Mouse (Mus musculus): Measurements from ENCODE around the gene Dut. TPM values are rescaled to one million over a fixed set of nuclear protein-coding genes. Genes with fewer than 3 reads are reported as not detected.

Dut gene
- total and polyA plus RNA-seq, 3 experiments, result 146 to 331 (median 276) TPM

DNA sequence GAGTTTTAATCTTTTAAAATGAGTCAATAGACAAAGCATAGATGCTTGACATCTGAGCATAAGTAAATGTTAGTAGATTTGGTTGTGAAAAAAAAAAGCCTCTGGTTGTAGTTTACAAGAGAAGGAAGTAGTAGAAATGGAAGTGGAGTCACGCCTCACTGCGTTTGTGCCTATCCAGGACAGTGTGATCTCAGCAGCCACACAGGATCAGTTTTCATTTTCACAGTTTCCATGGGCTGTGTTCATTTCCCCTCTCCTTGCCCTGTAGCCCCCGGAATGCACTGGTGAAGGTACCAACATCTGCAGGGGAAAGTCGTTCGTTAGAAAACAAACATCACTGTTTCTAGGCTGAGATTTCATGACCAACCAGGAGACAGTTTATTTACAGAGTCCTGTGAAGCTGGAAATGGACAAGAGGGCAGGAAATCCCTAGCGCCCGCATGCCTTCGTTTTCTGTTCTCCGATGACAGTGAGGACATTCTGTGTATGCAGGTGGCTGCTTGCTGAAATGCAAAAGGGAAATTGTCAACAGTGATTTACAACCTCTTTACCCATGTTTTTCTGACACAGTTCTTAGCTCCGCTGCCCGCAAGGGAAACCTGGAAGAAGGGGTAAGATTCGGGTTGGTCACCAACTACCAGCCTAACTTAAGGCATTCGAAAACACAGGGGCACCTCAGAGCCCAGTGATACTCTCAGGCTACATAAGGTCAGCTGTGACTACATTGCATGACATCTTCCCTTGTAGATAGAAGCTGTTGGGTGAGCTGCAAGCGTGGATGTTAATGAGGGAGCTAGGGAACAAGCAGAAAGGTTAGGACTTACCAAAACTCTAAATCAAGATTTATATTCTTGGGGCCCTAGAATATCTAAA is 35.6 kb downstream of the Dut start:
- TF ChIP-seq MYC (IDR thresholded peaks at IDR 0.05; ENCODE audit: low read depth, low read length), result no peak
- TF ChIP-seq BHLHE40 (IDR thresholded peaks at IDR 0.05; ENCODE audit: borderline replicate concordance, low read depth, low read length), result no peak
- TF ChIP-seq MXI1 (IDR thresholded peaks at IDR 0.05; ENCODE audit: low read depth, low read length), result no peak
- no peak for TF ChIP-seq E2F4 (IDR thresholded peaks at IDR 0.05; ENCODE audit: borderline replicate concordance, low read depth, low read length)
- TF ChIP-seq ZC3H11A (IDR thresholded peaks at IDR 0.05; ENCODE audit: low read depth, low read length), result no peak
- no peak for TF ChIP-seq TAL1 (IDR thresholded peaks at IDR 0.05; ENCODE audit: low read length)
- TF ChIP-seq RAD21 (IDR thresholded peaks at IDR 0.05; ENCODE audit: low read depth, low read length), result no peak
- no peak for TF ChIP-seq USF2 (IDR thresholded peaks at IDR 0.05; ENCODE audit: borderline replicate concordance in 1 of 2, insufficient read depth in 1 of 2, low read depth in 1 of 2, low read length in 2 of 2)
- no peak for TF ChIP-seq MAX (IDR thresholded peaks at IDR 0.05; ENCODE audit: low read length)
- no peak for TF ChIP-seq SMC3 (IDR thresholded peaks at IDR 0.05; ENCODE audit: low read depth, low read length)
- H3K4me3 ChIP-seq (ENCODE audit: control insufficient read depth in 1 of 2, insufficient read depth in 1 of 2, low read depth in 2 of 2, low read length in 2 of 2), result no peak overlapping the region

DNA sequence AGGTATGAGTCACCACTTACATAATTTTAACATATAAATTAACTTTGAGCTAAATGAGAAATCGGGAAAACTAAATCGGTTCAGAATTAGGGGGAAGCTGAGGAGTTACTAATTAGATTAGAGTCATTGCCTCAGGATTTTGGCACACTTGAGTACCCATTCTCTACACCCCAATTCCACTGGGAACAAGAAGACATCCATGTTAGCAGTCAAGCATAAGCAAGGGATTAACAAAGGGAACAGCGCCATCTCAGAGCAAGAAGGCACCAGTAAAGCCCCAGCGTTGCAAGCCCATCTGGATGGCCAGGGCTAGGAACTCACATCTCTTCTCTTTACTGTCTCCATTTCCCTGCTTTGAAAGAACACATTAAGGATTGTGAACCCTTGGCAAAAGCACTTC is 38.8 kb downstream of the Dut start:
- no peaks in the 10 kb centered on the region for H3K36me3 ChIP-seq (ENCODE audit: control insufficient read depth in 1 of 2, insufficient read depth in 2 of 2, low read length in 2 of 2)
- no peak for DNase-seq (ENCODE audit: low read depth, low spot score)
- no peak overlapping the region for H3K9ac ChIP-seq (ENCODE audit: control insufficient read depth, low read depth, low read length, poor library complexity, severe bottlenecking)
- H3K9me3 ChIP-seq (replicated peaks; ENCODE audit: insufficient read depth, low read length), result no peaks in the 10 kb centered on the region
- H3K79me2 ChIP-seq (ENCODE audit: control insufficient read depth, insufficient read depth, low read length, poor library complexity), result no peaks in the 10 kb centered on the region
- H3K27me3 ChIP-seq (ENCODE audit: control insufficient read depth in 1 of 2, insufficient read depth in 2 of 2, low read length in 2 of 2), result peaks cover 0 to 4% of the 10 kb centered on the region in 2 experiments; a peak in 3 of 4 replicates
- TF ChIP-seq RCOR1 (IDR thresholded peaks at IDR 0.05; ENCODE audit: low read depth, low read length), result no peak
- TF ChIP-seq MAFK (IDR thresholded peaks at IDR 0.05; ENCODE audit: borderline replicate concordance, low read depth, low read length), result no peak
- no peak for TF ChIP-seq RAD21 (IDR thresholded peaks at IDR 0.05; ENCODE audit: low read depth, low read length)
- TF ChIP-seq EP300 (IDR thresholded peaks at IDR 0.05; ENCODE audit: low read depth in 1 of 2, low read length in 2 of 2), result no peak
- TF ChIP-seq MXI1 (IDR thresholded peaks at IDR 0.05; ENCODE audit: low read depth, low read length), result no peak
- TF ChIP-seq NELFE (IDR thresholded peaks at IDR 0.05; ENCODE audit: low read depth, low read length), result no peak
- TF ChIP-seq ZKSCAN1 (IDR thresholded peaks at IDR 0.05; ENCODE audit: low read depth, low read length), result no peak
- no peak for TF ChIP-seq POLR2AphosphoS5 (IDR thresholded peaks at IDR 0.05; ENCODE audit: borderline replicate concordance, low read depth, low read length)
- no peak for TF ChIP-seq ZNF384 (IDR thresholded peaks at IDR 0.05; ENCODE audit: low read depth, low read length)
- no peak for TF ChIP-seq CHD2 (IDR thresholded peaks at IDR 0.05; ENCODE audit: low read length)
- TF ChIP-seq MYB (IDR thresholded peaks at IDR 0.05; ENCODE audit: low read depth, low read length), result no peak
- TF ChIP-seq ZMIZ1 (IDR thresholded peaks at IDR 0.05; ENCODE audit: low read depth, low read length), result no peak
- no peak for TF ChIP-seq NRF1 (IDR thresholded peaks at IDR 0.05; ENCODE audit: insufficient read depth, low read depth, low read length, poor library complexity, severe bottlenecking)
- TF ChIP-seq TAL1 (IDR thresholded peaks at IDR 0.05; ENCODE audit: low read length), result no peak
- TF ChIP-seq GABPA (IDR thresholded peaks at IDR 0.05; ENCODE audit: low read depth, low read length), result no peak
- TF ChIP-seq BHLHE40 (IDR thresholded peaks at IDR 0.05; ENCODE audit: borderline replicate concordance, low read depth, low read length), result no peak
- no peak for TF ChIP-seq E2F4 (IDR thresholded peaks at IDR 0.05; ENCODE audit: borderline replicate concordance, low read depth, low read length)
- no peak overlapping the region for H3K27ac ChIP-seq (ENCODE audit: control insufficient read depth, low read depth, low read length)
- H3K4me1 ChIP-seq (ENCODE audit: control insufficient read depth in 1 of 2, insufficient read depth in 2 of 2, low read length in 2 of 2), result no peaks in the 10 kb centered on the region
- no peak overlapping the region for H3K4me3 ChIP-seq (ENCODE audit: control insufficient read depth in 1 of 2, insufficient read depth in 1 of 2, low read depth in 2 of 2, low read length in 2 of 2)

More for the DNA sequence above, 35.6 kb downstream of the Dut start:
- Histone ChIP-seq H3K9ac (ENCODE audit: control insufficient read depth, low read depth, low read length, poor library complexity, severe bottlenecking) (no peak overlapping the region), H3K79me2 (ENCODE audit: control insufficient read depth, insufficient read depth, low read length, poor library complexity) (no peaks in the 10 kb centered on the region), H3K9me3 (replicated peaks; ENCODE audit: insufficient read depth, low read length) (no peaks in the 10 kb centered on the region), H3K27me3 (ENCODE audit: control insufficient read depth in 1 of 2, insufficient read depth in 2 of 2, low read length in 2 of 2) (peaks cover 0 to 2% of the 10 kb centered on the region in 2 experiments; a peak in 2 of 4 replicates), H3K4me1 (ENCODE audit: control insufficient read depth in 1 of 2, insufficient read depth in 2 of 2, low read length in 2 of 2) (peaks cover 0 to 6% of the 10 kb centered on the region in 2 experiments; a peak in 1 of 4 replicates), H3K27ac (ENCODE audit: control insufficient read depth, low read depth, low read length) (no peak overlapping the region), H3K36me3 (ENCODE audit: control insufficient read depth in 1 of 2, insufficient read depth in 2 of 2, low read length in 2 of 2) (no peaks in the 10 kb centered on the region)
- no peak for DNase-seq (ENCODE audit: low read depth, low spot score)
